8 mouse cellular contexts compared by ENCODE assay signal in genomic region chr17:56935363-56936131, GRCm38 (mm10). TPM values are rescaled to one million over a fixed set of nuclear protein-coding genes. Genes with fewer than 3 reads are reported as not detected.
DNase-seq lines count a peak whose midpoint lies in the region; ATAC-seq and TF ChIP-seq lines count a peak whose summit lies in the region.

Mllt1 (minus strand) TSS chr17:56935415.

- DNase-seq in A20 (ENCODE audit: low read depth, low spot score) = peak; percentile 99
- peak; percentile 97 to 98 for DNase-seq in heart, adult 9 months (ENCODE audit: low spot score in 2 of 2)
- peak; percentile 90 to 94 for DNase-seq in monocyte, adult 2 months (ENCODE audit: low read depth in 1 of 2, low spot score in 2 of 2)
- DNase-seq in spleen, postnatal 36 days (ENCODE audit: low spot score in 2 of 2) = peak; percentile 98 to 99

- peak within 1 kb of the TSS; percentile 90 for H3K4me2 ChIP-seq in kidney, embryonic 14.5 days (replicated peaks; ENCODE audit: low read depth, low read length)
- peak within 1 kb of the TSS; percentile 89 for H3K4me2 ChIP-seq in limb, embryonic 15.5 days

- TF ChIP-seq CTCF in bone marrow macrophage, adult 2 months (IDR thresholded peaks at IDR 0.05; ENCODE audit: low read depth, low read length) = peak; percentile 47
- peak; percentile 50; the same call in 1 of the 2 replicates for TF ChIP-seq CTCF in embryonic fibroblast, embryonic 13.5 days (IDR thresholded peaks at IDR 0.05; ENCODE audit: borderline replicate concordance, insufficient read depth, low read length)

- no peak for TF ChIP-seq POLR2A in bone marrow macrophage, adult 2 months (IDR thresholded peaks at IDR 0.05; ENCODE audit: borderline replicate concordance, low read depth, low read length)
- no peak for TF ChIP-seq POLR2A in embryonic fibroblast, embryonic 13.5 days (IDR thresholded peaks at IDR 0.05; ENCODE audit: low read depth, low read length)

- peak within 1 kb of the TSS; percentile 95 for H3K9ac ChIP-seq in kidney, embryonic 14.5 days (ENCODE audit: low read depth, low read length)
- peak within 1 kb of the TSS; percentile 91 for H3K9ac ChIP-seq in limb, embryonic 15.5 days

- peak; percentile 98 for ATAC-seq in kidney, embryonic 14.5 days (ENCODE audit: low FRiP score, low TSS enrichment)
- peak; percentile 97 for ATAC-seq in limb, embryonic 15.5 days (ENCODE audit: insufficient number of reproducible peaks, low FRiP score, low TSS enrichment, low read depth)

- no peak within 1 kb of the TSS; the same call in 1 of the 2 replicates for H3K27ac ChIP-seq in bone marrow macrophage, adult 2 months (ENCODE audit: insufficient read depth, low read depth, low read length)
- no peak within 1 kb of the TSS for H3K27ac ChIP-seq in embryonic fibroblast, embryonic 13.5 days (ENCODE audit: insufficient read depth, low read length)
- H3K27ac ChIP-seq in kidney, embryonic 14.5 days (ENCODE audit: low read depth, low read length) = peak within 1 kb of the TSS; percentile 62; the same call in 1 of the 2 replicates
- peak within 1 kb of the TSS; percentile 79 for H3K27ac ChIP-seq in limb, embryonic 15.5 days

- H3K4me3 ChIP-seq in bone marrow macrophage, adult 2 months (ENCODE audit: insufficient read depth, low read length) = peak within 1 kb of the TSS; percentile 96
- peak within 1 kb of the TSS; percentile 77 for H3K4me3 ChIP-seq in embryonic fibroblast, embryonic 13.5 days (ENCODE audit: insufficient read depth, low read length)
- peak within 1 kb of the TSS; percentile 96 for H3K4me3 ChIP-seq in kidney, embryonic 14.5 days (ENCODE audit: low read length)
- H3K4me3 ChIP-seq in limb, embryonic 15.5 days = peak within 1 kb of the TSS; percentile 97

- H3K36me3 ChIP-seq in kidney, embryonic 14.5 days (ENCODE audit: control insufficient read depth, insufficient read depth, low read length) = no peaks in the 10 kb centered on the region
- no peaks in the 10 kb centered on the region; the same call in 1 of the 2 replicates for H3K36me3 ChIP-seq in limb, embryonic 15.5 days

- no peaks in the 10 kb centered on the region for H3K9me3 ChIP-seq in kidney, embryonic 14.5 days (ENCODE audit: control insufficient read depth, low read length)
- H3K9me3 ChIP-seq in limb, embryonic 15.5 days = no peaks in the 10 kb centered on the region

- no peaks in the 10 kb centered on the region for H3K27me3 ChIP-seq in kidney, embryonic 14.5 days (ENCODE audit: control insufficient read depth, insufficient read depth, low read length)
- H3K27me3 ChIP-seq in limb, embryonic 15.5 days = no peaks in the 10 kb centered on the region

- H3K4me1 ChIP-seq in bone marrow macrophage, adult 2 months (ENCODE audit: control insufficient read depth, insufficient read depth, low read length) = peaks cover 30% of the 10 kb centered on the region
- H3K4me1 ChIP-seq in embryonic fibroblast, embryonic 13.5 days (ENCODE audit: control insufficient read depth, insufficient read depth, low read length) = 0 out of 2 replicates have a peak, but pooled peaks cover 2% of the 10 kb centered on the region
- H3K4me1 ChIP-seq in kidney, embryonic 14.5 days (ENCODE audit: control insufficient read depth, insufficient read depth, low read length) = peaks cover 17% of the 10 kb centered on the region
- H3K4me1 ChIP-seq in limb, embryonic 15.5 days = peaks cover 31% of the 10 kb centered on the region

- WGBS in kidney, embryonic 14.5 days = 2% methylated on average over 69 of the region's 76 CpGs
- 3% methylated on average over 76 of the region's 76 CpGs for WGBS in limb, embryonic 15.5 days

RNA-seq across cellular contexts. Expression of gene Mllt1, which starts in this region (rescaled TPM):
- 10.8 and 15.5 TPM in 2 replicates for polyA plus RNA-seq in bone marrow macrophage, adult 2 months (2012; ENCODE audit: insufficient read depth, insufficient read length, missing spikeins)
- 32.8 and 33.6 TPM in 2 replicates for polyA plus RNA-seq in embryonic fibroblast, embryonic 13.5 days (2011; ENCODE audit: insufficient read length, low read depth, missing spikeins)
- polyA plus RNA-seq in kidney, embryonic 14.5 days (2014; fragmentation: Nextera tagmentation; extraction: Ambion mirVana) = 35.5 and 35.8 TPM in 2 replicates
- 43.6 and 50.5 TPM in 2 replicates for polyA plus RNA-seq in limb, embryonic 15.5 days (2015; fragmentation: Nextera tagmentation; extraction: Ambion mirVana)

Comparison
In these comparisons a context has a peak if more than half of its experiments do, and no peak if none do; other contexts are left out.
1. H3K27ac ChIP-seq: peak in kidney, embryonic 14.5 days (single experiment) and limb, embryonic 15.5 days (single experiment); none in bone marrow macrophage, adult 2 months (single experiment) and embryonic fibroblast, embryonic 13.5 days (single experiment).
2. Peak in every context shown above with its lines, with median percentiles within 50 percentile points of each other: DNase-seq and H3K4me3 ChIP-seq.